Mouse (Mus musculus): Measurements from ENCODE around the gene Ctnna2. TPM values are rescaled to one million over a fixed set of nuclear protein-coding genes. Genes with fewer than 3 reads are reported as not detected.

Ctnna2 gene
- polyA plus RNA-seq, 1 experiment from 2014 or later: 0.16 TPM

- H3K4me3 ChIP-seq (replicated peaks; ENCODE audit: low read depth, low read length): no peak overlapping the region
- H3K27me3 ChIP-seq (ENCODE audit: insufficient read depth, low read length): no peaks in the 10 kb centered on the region
- ATAC-seq (replicated peaks; ENCODE audit: low FRiP score, low read depth) (no peak), DNase-seq (ENCODE audit: low spot score) (no peak)
- 76% methylated on average over 10 of the region's 10 CpGs for WGBS
- H3K9me3 ChIP-seq (replicated peaks; ENCODE audit: low read length): no peaks in the 10 kb centered on the region
- no peaks in the 10 kb centered on the region for H3K4me1 ChIP-seq (replicated peaks; ENCODE audit: insufficient read depth, low read length)
- H3K27ac ChIP-seq: no peak overlapping the region
- no peak overlapping the region for H3K9ac ChIP-seq (ENCODE audit: low read depth, low read length)
- no peak overlapping the region for H3K4me2 ChIP-seq (ENCODE audit: low read length)
- H3K36me3 ChIP-seq (ENCODE audit: insufficient read depth, low read length): no peaks in the 10 kb centered on the region
- no peak for TF ChIP-seq CTCF (IDR thresholded peaks at IDR 0.05; ENCODE audit: low read depth)
These were observed 211.0 kb downstream of the Ctnna2 start for GRCm38 (mm10) chr6:77768357-77769103.

- DNase-seq (ENCODE audit: low spot score) (no peak), ATAC-seq (replicated peaks; ENCODE audit: low FRiP score, low read depth) (no peak)
- H3K36me3 ChIP-seq (ENCODE audit: insufficient read depth, low read length): no peaks in the 10 kb centered on the region
These were observed 221.3 kb downstream of the Ctnna2 start for GRCm38 (mm10) chr6:77758164-77758563.

GRCm38 (mm10) chr6:77745426-77745825, 234.1 kb downstream of the Ctnna2 start:
- H3K27me3 ChIP-seq (ENCODE audit: insufficient read depth, low read length): no peaks in the 10 kb centered on the region
- no peak overlapping the region for H3K27ac ChIP-seq
- no peak overlapping the region for H3K9ac ChIP-seq (ENCODE audit: low read depth, low read length)
- no peak overlapping the region for H3K4me3 ChIP-seq (replicated peaks; ENCODE audit: low read depth, low read length)
- H3K36me3 ChIP-seq (ENCODE audit: insufficient read depth, low read length): no peaks in the 10 kb centered on the region
- no peaks in the 10 kb centered on the region for H3K4me1 ChIP-seq (replicated peaks; ENCODE audit: insufficient read depth, low read length)
- DNase-seq (ENCODE audit: low spot score) (no peak), ATAC-seq (replicated peaks; ENCODE audit: low FRiP score, low read depth) (no peak)
- TF ChIP-seq CTCF (IDR thresholded peaks at IDR 0.05; ENCODE audit: low read depth): no peak
- H3K4me2 ChIP-seq (ENCODE audit: low read length): no peak overlapping the region
- 82% methylated on average over 5 of the region's 5 CpGs for whole genome bisulfite sequencing
- H3K9me3 ChIP-seq (replicated peaks; ENCODE audit: low read length): no peaks in the 10 kb centered on the region

More at GRCm38 (mm10) chr6:77758164-77758563, 221.3 kb downstream of the Ctnna2 start:
- no peaks in the 10 kb centered on the region for H3K9me3 ChIP-seq (replicated peaks; ENCODE audit: low read length)
- no peak overlapping the region for H3K27ac ChIP-seq
- no peak for TF ChIP-seq CTCF (IDR thresholded peaks at IDR 0.05; ENCODE audit: low read depth)
- no peak overlapping the region for H3K4me2 ChIP-seq (ENCODE audit: low read length)
- H3K9ac ChIP-seq (ENCODE audit: low read depth, low read length): no peak overlapping the region
- no peak overlapping the region for H3K4me3 ChIP-seq (replicated peaks; ENCODE audit: low read depth, low read length)
- WGBS: 79% methylated on average over 3 of the region's 3 CpGs
- H3K4me1 ChIP-seq (replicated peaks; ENCODE audit: insufficient read depth, low read length): no peaks in the 10 kb centered on the region
- no peaks in the 10 kb centered on the region for H3K27me3 ChIP-seq (ENCODE audit: insufficient read depth, low read length)

- Histone ChIP-seq H3K27me3 (ENCODE audit: insufficient read depth, low read length) (no peaks in the 10 kb centered on the region), H3K9me3 (replicated peaks; ENCODE audit: low read length) (no peaks in the 10 kb centered on the region), H3K4me3 (replicated peaks; ENCODE audit: low read depth, low read length) (no peak overlapping the region), H3K27ac (no peak overlapping the region), H3K4me2 (ENCODE audit: low read length) (no peak overlapping the region), H3K36me3 (ENCODE audit: insufficient read depth, low read length) (no peaks in the 10 kb centered on the region), H3K4me1 (replicated peaks; ENCODE audit: insufficient read depth, low read length) (no peaks in the 10 kb centered on the region), H3K9ac (ENCODE audit: low read depth, low read length) (no peak overlapping the region)
- peak; percentile 3 for DNase-seq (ENCODE audit: low spot score)
- TF ChIP-seq CTCF (IDR thresholded peaks at IDR 0.05; ENCODE audit: low read depth): no peak
- no peak for ATAC-seq (replicated peaks; ENCODE audit: low FRiP score, low read depth)
These were observed 235.8 kb downstream of the Ctnna2 start for GRCm38 (mm10) chr6:77743651-77744050.

- Histone ChIP-seq H3K4me3 (replicated peaks; ENCODE audit: low read depth, low read length) (no peak overlapping the region), H3K4me1 (replicated peaks; ENCODE audit: insufficient read depth, low read length) (no peaks in the 10 kb centered on the region), H3K9me3 (replicated peaks; ENCODE audit: low read length) (no peaks in the 10 kb centered on the region), H3K27ac (no peak overlapping the region), H3K9ac (ENCODE audit: low read depth, low read length) (no peak overlapping the region), H3K27me3 (ENCODE audit: insufficient read depth, low read length) (no peaks in the 10 kb centered on the region), H3K4me2 (ENCODE audit: low read length) (no peak overlapping the region), H3K36me3 (ENCODE audit: insufficient read depth, low read length) (no peaks in the 10 kb centered on the region)
- WGBS: 28% methylated on average over 1 of the region's 1 CpGs
- DNase-seq (ENCODE audit: low spot score) (peak; percentile 36), ATAC-seq (replicated peaks; ENCODE audit: low FRiP score, low read depth) (no peak)
- no peak for TF ChIP-seq CTCF (IDR thresholded peaks at IDR 0.05; ENCODE audit: low read depth)
These were observed 236.5 kb downstream of the Ctnna2 start for GRCm38 (mm10) chr6:77742988-77743387.

GRCm38 (mm10) chr6:77738640-77739039, 240.9 kb downstream of the Ctnna2 start:
- H3K4me3 ChIP-seq (replicated peaks; ENCODE audit: low read depth, low read length): no peak overlapping the region
- no peak overlapping the region for H3K9ac ChIP-seq (ENCODE audit: low read depth, low read length)
- no peak overlapping the region for H3K27ac ChIP-seq
- TF ChIP-seq CTCF (IDR thresholded peaks at IDR 0.05; ENCODE audit: low read depth): no peak
- H3K27me3 ChIP-seq (ENCODE audit: insufficient read depth, low read length): no peaks in the 10 kb centered on the region
- WGBS: 71% methylated on average over 4 of the region's 4 CpGs
- no peak for DNase-seq (ENCODE audit: low spot score)
- no peaks in the 10 kb centered on the region for H3K9me3 ChIP-seq (replicated peaks; ENCODE audit: low read length)
- no peaks in the 10 kb centered on the region for H3K4me1 ChIP-seq (replicated peaks; ENCODE audit: insufficient read depth, low read length)
- no peak overlapping the region for H3K4me2 ChIP-seq (ENCODE audit: low read length)
- ATAC-seq (replicated peaks; ENCODE audit: low FRiP score, low read depth): no peak
- H3K36me3 ChIP-seq (ENCODE audit: insufficient read depth, low read length): no peaks in the 10 kb centered on the region

- Histone ChIP-seq H3K36me3 (ENCODE audit: insufficient read depth, low read length) (no peaks in the 10 kb centered on the region), H3K4me2 (ENCODE audit: low read length) (no peak overlapping the region), H3K4me3 (replicated peaks; ENCODE audit: low read depth, low read length) (no peak overlapping the region), H3K27me3 (ENCODE audit: insufficient read depth, low read length) (no peaks in the 10 kb centered on the region), H3K9me3 (replicated peaks; ENCODE audit: low read length) (no peaks in the 10 kb centered on the region), H3K9ac (ENCODE audit: low read depth, low read length) (no peak overlapping the region), H3K4me1 (replicated peaks; ENCODE audit: insufficient read depth, low read length) (no peaks in the 10 kb centered on the region), H3K27ac (no peak overlapping the region)
- 58% methylated on average over 2 of the region's 2 CpGs for WGBS
- TF ChIP-seq CTCF (IDR thresholded peaks at IDR 0.05; ENCODE audit: low read depth): no peak
- ATAC-seq (replicated peaks; ENCODE audit: low FRiP score, low read depth) (no peak), DNase-seq (ENCODE audit: low spot score) (peak; percentile 41)
These were observed 254.6 kb downstream of the Ctnna2 start for GRCm38 (mm10) chr6:77724952-77725299.

Measured in kidney, postnatal 0 days (tissue).